Mouse (Mus musculus) urinary bladder, postnatal 10 days (tissue): Measurements from ENCODE around the gene Dbi.

Source experiments
- DNase-seq: peaks from one replicate; pipeline ENCODE4 v3.0.0; 2022; ENCODE audit warnings: low spot score

The Dbi gene

GRCm38 (mm10) chr1:120121930-120122530 lies 1.2 kb upstream of the Dbi start:
- DNase-seq: no peak

DNA sequence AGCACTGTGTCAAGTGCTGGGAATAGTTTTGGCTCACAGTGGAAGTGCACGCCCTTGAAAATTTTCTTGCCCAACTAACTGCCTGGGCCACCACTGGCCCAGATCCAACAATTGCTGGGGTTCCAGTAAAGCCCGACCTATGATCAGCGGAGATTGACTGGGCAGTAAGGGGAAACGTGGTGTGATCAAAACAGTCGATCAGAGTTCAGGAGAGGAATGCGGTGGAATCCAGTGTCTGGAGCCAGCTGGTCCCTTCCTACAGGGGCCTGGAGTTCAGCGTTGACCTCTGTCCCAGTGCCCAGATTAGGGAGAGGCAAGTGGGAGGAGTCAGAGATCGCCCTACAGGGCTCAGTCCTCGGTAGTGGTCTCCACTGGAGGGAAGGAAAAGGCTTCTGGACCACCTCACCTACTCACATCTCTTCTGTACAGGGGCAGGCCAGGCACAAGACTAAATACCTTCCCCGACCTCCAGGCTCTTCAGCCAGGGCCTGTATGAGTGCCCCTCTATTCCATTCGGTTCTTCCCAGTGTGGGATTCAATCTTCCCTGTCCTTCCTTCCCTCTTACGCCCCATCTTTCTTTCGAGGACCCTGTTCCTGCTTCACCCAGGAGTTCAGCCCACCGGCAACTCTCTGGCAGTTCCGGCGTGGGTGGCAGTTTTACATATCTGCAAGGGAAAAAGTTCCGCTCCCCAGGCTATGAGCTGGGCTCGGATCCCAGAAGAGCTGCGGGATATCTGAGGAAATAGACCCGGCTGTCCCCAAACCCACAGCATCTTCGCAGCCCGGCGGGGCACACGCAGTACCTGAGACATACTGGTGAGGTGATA lies 523 bp downstream of the Dbi start:
- DNase-seq: no peak

- no peak for DNase-seq
These were observed 1.5 kb downstream of the Dbi start for GRCm38 (mm10) chr1:120119389-120119788.

GRCm38 (mm10) chr1:120118854-120119253 lies 2.0 kb downstream of the Dbi start:
- no peak for DNase-seq

GRCm38 (mm10) chr1:120116106-120116505 lies 4.8 kb downstream of the Dbi start:
- no peak for DNase-seq

- DNase-seq: no peak
These were observed 5.2 kb downstream of the Dbi start for GRCm38 (mm10) chr1:120115671-120116081.

GRCm38 (mm10) chr1:120112251-120113187 lies 8.4 kb downstream of the Dbi start:
- no peak for DNase-seq

GRCm38 (mm10) chr1:120111766-120112165 lies 9.1 kb downstream of the Dbi start:
- DNase-seq: no peak

- DNase-seq: no peak
These were observed 11.0 kb downstream of the Dbi start for GRCm38 (mm10) chr1:120109741-120110432.

GRCm38 (mm10) chr1:120105556-120105959 lies 15.3 kb downstream of the Dbi start:
- no peak for DNase-seq

GRCm38 (mm10) chr1:120101227-120101609 lies 19.7 kb downstream of the Dbi start:
- DNase-seq: no peak

DNA sequence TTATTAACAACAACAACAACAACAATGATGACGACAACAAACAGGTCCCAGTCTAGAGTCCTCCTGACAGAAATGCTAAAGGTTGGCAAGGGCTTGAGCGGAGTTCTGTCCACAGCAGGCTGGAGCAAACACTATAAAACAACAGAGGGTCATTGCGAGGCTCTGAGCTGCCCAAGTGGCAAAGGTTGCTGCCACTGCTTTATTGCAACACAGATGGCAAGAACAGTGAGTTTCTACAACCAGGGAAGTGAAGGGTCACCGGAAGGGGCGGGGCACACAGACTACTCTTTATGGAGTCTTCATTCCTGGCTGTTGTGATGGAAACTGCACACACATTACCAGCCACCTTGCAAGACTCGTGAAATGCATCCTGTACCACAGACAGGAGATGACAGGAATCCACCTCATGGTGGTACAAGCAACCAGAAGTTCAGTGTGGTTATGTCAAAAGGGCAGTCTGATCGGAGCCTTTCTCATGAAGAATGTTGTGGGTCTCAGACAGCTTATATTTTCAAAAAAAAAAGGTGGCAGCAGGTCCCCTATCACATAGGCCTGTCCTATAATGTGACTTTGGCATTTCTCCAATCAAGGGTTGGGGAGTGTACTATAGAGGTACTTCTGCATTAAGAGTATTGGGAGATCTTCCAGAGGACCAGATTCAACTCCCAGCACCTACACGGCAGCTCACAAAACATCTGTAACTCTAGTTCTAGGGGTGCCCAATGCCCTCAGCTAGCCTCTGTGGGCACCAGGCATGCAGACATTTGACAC lies 20.2 kb downstream of the Dbi start:
- DNase-seq: no peak

GRCm38 (mm10) chr1:120099483-120099882 lies 21.4 kb downstream of the Dbi start:
- no peak for DNase-seq

DNA sequence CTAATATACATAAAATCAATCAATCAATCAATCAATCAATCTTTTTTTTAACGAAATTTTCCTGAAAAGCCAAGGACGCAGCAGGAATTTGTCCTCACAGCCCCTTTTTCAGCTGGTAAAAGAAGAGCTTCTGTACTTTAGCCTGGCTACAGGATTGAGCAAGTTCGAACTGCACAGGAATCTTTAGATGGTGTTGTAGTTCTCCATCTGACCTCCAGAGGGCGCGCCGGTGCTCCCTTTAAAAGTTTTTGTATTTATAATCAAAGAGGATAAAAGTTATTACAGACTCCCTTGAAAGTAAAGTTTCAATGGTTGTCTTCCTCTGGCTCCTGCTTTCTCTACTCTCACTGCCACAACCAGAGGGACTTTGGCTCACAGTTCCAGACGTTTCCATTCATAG lies 22.6 kb downstream of the Dbi start:
- no peak for DNase-seq

GRCm38 (mm10) chr1:120094920-120095319 lies 26.0 kb downstream of the Dbi start:
- no peak for DNase-seq

DNA sequence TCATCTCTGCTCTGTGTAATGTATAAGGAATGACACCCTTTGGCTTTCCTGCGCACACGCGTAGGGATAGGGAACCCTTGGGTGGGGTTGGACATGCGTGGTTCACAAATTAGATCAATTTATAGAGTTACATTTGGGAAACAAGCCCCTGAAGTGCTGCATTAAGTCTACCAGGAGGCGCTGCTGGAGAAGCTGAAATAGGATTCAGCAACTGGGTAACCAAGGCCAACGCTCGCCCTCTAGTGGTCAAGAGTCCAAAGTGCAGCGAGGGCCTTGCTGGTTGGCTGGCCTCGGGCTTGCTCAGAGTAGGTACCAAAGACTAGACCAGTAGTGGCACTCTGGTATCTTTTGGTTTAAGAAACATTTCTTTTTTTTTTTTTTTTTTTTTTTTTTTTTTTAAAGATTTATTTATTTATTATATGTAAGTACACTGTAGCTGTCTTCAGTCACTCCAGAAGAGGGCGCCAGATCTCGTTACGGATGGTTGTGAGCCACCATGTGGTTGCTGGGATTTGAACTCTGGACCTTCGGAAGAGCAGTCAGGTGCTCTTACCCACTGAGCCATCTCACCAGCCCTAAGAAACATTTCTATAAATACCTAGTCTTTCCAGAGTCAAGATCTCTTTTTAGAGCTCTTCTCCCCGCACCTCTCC lies 27.3 kb downstream of the Dbi start:
- peak; percentile 71 for DNase-seq

GRCm38 (mm10) chr1:120090880-120091570 lies 29.9 kb downstream of the Dbi start:
- no peak for DNase-seq

GRCm38 (mm10) chr1:120089180-120089579 lies 31.7 kb downstream of the Dbi start:
- DNase-seq: no peak

GRCm38 (mm10) chr1:120086644-120087043 lies 34.2 kb downstream of the Dbi start:
- DNase-seq: no peak

DNA sequence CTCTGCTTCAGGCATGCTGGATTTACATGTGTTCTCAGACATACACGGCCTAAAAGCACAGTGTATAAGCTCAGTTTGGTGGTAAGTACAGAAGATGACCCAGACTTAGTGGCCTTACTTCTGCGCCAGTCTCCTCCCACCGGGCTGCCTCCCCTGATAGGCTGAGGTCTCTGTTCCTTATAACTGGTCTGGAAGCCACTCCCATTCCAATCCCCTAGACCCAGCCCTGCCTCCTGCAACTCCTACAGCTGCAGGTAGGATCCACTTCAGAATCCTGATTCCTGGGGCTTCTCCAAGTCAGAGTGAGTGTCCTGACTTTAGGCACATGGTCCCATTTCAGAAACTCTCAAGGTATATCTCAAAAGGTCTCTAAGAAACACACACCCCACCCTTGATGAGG lies 35.2 kb downstream of the Dbi start:
- DNase-seq: no peak
